Mouse (Mus musculus): ENCODE data around the gene Gtf3c6. TPM values are rescaled to one million over a fixed set of nuclear protein-coding genes. Genes with fewer than 3 reads are reported as not detected.
"Not testable (repeated sequence)": the region's sequence is repeated elsewhere in the genome, so short reads cannot be mapped to it uniquely, and the experiment has no call there.

The Gtf3c6 gene
- total and polyA plus RNA-seq, 3 experiments, result 32.5 to 107 (median 32.7) TPM

- TF ChIP-seq NRF1 (IDR thresholded peaks at IDR 0.05; ENCODE audit: low read depth, low read length) (peak; percentile 21; the same call in 1 of the 2 replicates), CHD1 (IDR thresholded peaks at IDR 0.05; ENCODE audit: low read depth, low read length) (no peak), MEF2A (IDR thresholded peaks at IDR 0.05; ENCODE audit: borderline replicate concordance, low read depth, low read length) (0 out of 2 replicates have a peak, but pooled peaks have one; percentile 30), HCFC1 (IDR thresholded peaks at IDR 0.05; ENCODE audit: low read depth, low read length) (peak; percentile 72), CTCF (conservative IDR thresholded peaks at IDR 0.05 in 1 of 2, IDR thresholded peaks at IDR 0.05 in 1 of 2; ENCODE audit: low read depth in 2 of 2, low read length in 2 of 2) (no peak), ELF1 (IDR thresholded peaks at IDR 0.05; ENCODE audit: low read depth, low read length) (peak; percentile 45; the same call in 1 of the 2 replicates), TBP (conservative IDR thresholded peaks at IDR 0.05; ENCODE audit: low read depth, low read length) (peak; percentile 97), RCOR1 (conservative IDR thresholded peaks at IDR 0.05; ENCODE audit: low read depth, low read length) (no peak), POLR2A (IDR thresholded peaks at IDR 0.05; ENCODE audit: low read depth, low read length) (peak; percentile 80), GABPA (IDR thresholded peaks at IDR 0.05; ENCODE audit: insufficient replicate concordance, low read depth, low read length) (no peak), RAD21 (IDR thresholded peaks at IDR 0.05; ENCODE audit: low read depth, low read length) (no peak)
Observed at GRCm38 (mm10) chr10:40302140-40302985, 44.5 kb upstream of the Gtf3c6 start, which contains the start of gene Amd1 (continued).

DNA sequence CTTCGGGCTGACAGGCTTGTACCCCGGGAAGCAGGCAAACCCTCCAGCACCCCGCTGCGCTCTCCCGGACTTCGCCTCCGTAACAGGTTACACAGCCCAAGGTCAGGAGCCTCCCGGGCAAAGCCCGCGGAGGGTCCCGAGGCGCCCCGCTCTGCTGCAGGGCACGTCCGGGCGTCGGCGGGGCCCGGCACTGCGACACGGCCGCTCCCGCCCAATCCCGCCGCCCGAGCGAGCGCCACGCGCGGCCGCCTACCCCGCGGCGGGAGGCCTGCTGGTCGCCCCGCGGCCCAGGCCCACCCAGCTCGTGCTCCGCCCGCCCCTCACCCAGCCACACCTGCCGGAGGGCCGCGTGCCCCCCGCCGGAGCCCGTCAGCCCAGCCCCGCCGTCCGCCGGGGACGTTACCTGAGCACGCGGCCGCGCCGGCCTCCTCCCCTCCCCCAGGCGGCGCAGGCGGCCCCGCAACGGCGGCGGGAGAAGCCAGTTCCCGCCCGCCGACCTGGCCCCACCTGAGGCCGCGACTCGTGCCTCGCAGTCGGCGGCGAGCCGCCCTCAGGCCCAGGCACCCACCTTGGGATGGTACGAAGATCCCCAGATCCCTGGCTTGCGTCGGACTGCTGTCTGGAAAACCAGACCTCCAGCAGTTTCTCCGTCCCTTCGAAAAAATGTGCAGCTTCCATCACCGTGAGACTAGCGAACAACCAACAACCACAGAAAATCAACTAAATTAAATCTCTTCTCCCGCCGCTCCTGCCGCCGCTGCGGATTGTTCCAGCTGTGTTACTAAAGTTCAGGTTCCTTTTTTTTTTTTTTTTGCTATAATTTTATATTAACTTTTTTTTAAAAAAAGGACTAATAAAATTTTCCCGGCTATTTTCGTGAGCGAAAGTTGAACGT, 43.5 kb upstream of the Gtf3c6 start:
- peak overlapping the region; percentile 9; the same call in 1 of the 2 replicates for H3K27ac ChIP-seq (ENCODE audit: insufficient read depth, low read depth)
- peaks cover 0 to 13% of the 10 kb centered on the region in 2 experiments for H3K36me3 ChIP-seq (replicated peaks in 1 of 2; ENCODE audit: control insufficient read depth in 1 of 2, insufficient read depth in 1 of 2, low read length in 1 of 2)
- H3K4me3 ChIP-seq (replicated peaks in 1 of 3; ENCODE audit: low read depth in 2 of 3, low read length in 2 of 3, poor library complexity in 1 of 3), result peak overlapping the region; percentile 77 to 97 (median 89)
- peaks cover 51% of the 10 kb centered on the region for H3K79me2 ChIP-seq (replicated peaks; ENCODE audit: control insufficient read depth, extremely low read depth, insufficient read depth, poor library complexity, severe bottlenecking)
- TF ChIP-seq MXI1 (IDR thresholded peaks at IDR 0.05; ENCODE audit: low read depth, low read length), result peak; percentile 49; the same call in 1 of the 2 replicates
- TF ChIP-seq UBTF (IDR thresholded peaks at IDR 0.05; ENCODE audit: low read depth, low read length), result peak; percentile 6; the same call in 1 of the 2 replicates
- peak; percentile 46; the same call in 1 of the 2 replicates for TF ChIP-seq POLR2A (IDR thresholded peaks at IDR 0.05; ENCODE audit: low read depth, low read length)
- in situ Hi-C loops (cut with MboI; ENCODE audit: low pct_ligation_motif_present, low pct_unique_long_range_greater_than_20kb, low sequenced_read_pairs); dilution Hi-C loops (cut with MboI; ENCODE audit: extremely low pct_ligation_motif_present, extremely low pct_unique_long_range_greater_than_20kb, low sequenced_read_pairs); H3K9me3 ChIP-seq (replicated peaks; ENCODE audit: low read length): not testable (repeated sequence)
- peaks cover 15% of the 10 kb centered on the region for H3K27me3 ChIP-seq (replicated peaks)
- peaks cover 11 to 25% of the 10 kb centered on the region in 2 experiments for H3K4me1 ChIP-seq (ENCODE audit: control insufficient read depth in 1 of 2, insufficient read depth in 2 of 2)
- peak overlapping the region; percentile 62 for H3K9ac ChIP-seq (ENCODE audit: insufficient read depth, low read depth)
- H3K4me2 ChIP-seq (ENCODE audit: insufficient read depth, low read depth, poor library complexity, severe bottlenecking), result peak overlapping the region; percentile 1
- peak; percentile 27 for DNase-seq (ENCODE audit: extremely low read depth)

Measured in CH12.LX (cell line).